Mouse (Mus musculus): ENCODE results near the gene Tbcc. TPM values are rescaled to one million over a fixed set of nuclear protein-coding genes. Genes with fewer than 3 reads are reported as not detected.
A peak's percentile ranks its signal among the peaks of the same experiment; 100 is the strongest.

Gene Tbcc
- polyA plus RNA-seq, 1 experiment, result 26.5 TPM

GRCm38 (mm10) chr17:46864566-46865195, 25.8 kb upstream of the Tbcc start:
- DNase-seq (ENCODE audit: extremely low spot score in 1 of 2, low spot score in 1 of 2), result peak in 1 of 2 experiments; percentile 42

- peak in 1 of 2 experiments; percentile 49 for DNase-seq (ENCODE audit: extremely low spot score in 1 of 2, low spot score in 1 of 2)
Measured at GRCm38 (mm10) chr17:46866836-46867235, 23.6 kb upstream of the Tbcc start.

- no peak for DNase-seq (ENCODE audit: extremely low spot score in 1 of 2, low spot score in 1 of 2)
Measured at GRCm38 (mm10) chr17:46870204-46870798, 20.2 kb upstream of the Tbcc start.

- no peak for DNase-seq (ENCODE audit: extremely low spot score in 1 of 2, low spot score in 1 of 2)
Measured at GRCm38 (mm10) chr17:46870913-46871312, 19.6 kb upstream of the Tbcc start.

GRCm38 (mm10) chr17:46872806-46873205, 17.7 kb upstream of the Tbcc start:
- no peak for DNase-seq (ENCODE audit: extremely low spot score in 1 of 2, low spot score in 1 of 2)

GRCm38 (mm10) chr17:46874133-46874532, 16.4 kb upstream of the Tbcc start:
- DNase-seq (ENCODE audit: extremely low spot score in 1 of 2, low spot score in 1 of 2), result peak in 1 of 2 experiments; percentile 70

GRCm38 (mm10) chr17:46875626-46876025, 14.9 kb upstream of the Tbcc start:
- no peak for DNase-seq (ENCODE audit: extremely low spot score in 1 of 2, low spot score in 1 of 2)

- no peak for DNase-seq (ENCODE audit: extremely low spot score in 1 of 2, low spot score in 1 of 2)
Measured at GRCm38 (mm10) chr17:46876371-46876950, 14.0 kb upstream of the Tbcc start.

GRCm38 (mm10) chr17:46877061-46877460, 13.4 kb upstream of the Tbcc start:
- DNase-seq (ENCODE audit: extremely low spot score in 1 of 2, low spot score in 1 of 2), result no peak

GRCm38 (mm10) chr17:46879841-46880311, 10.6 kb upstream of the Tbcc start:
- peak in 1 of 2 experiments; percentile 19 for DNase-seq (ENCODE audit: extremely low spot score in 1 of 2, low spot score in 1 of 2)

- DNase-seq (ENCODE audit: extremely low spot score in 1 of 2, low spot score in 1 of 2), result no peak
Measured at GRCm38 (mm10) chr17:46880322-46880721, 10.2 kb upstream of the Tbcc start.

- no peak for DNase-seq (ENCODE audit: extremely low spot score in 1 of 2, low spot score in 1 of 2)
Measured at GRCm38 (mm10) chr17:46881728-46882127, 8.8 kb upstream of the Tbcc start.

GRCm38 (mm10) chr17:46883107-46883506, 7.4 kb upstream of the Tbcc start:
- no peak for DNase-seq (ENCODE audit: extremely low spot score in 1 of 2, low spot score in 1 of 2)

GRCm38 (mm10) chr17:46884766-46885165, 5.7 kb upstream of the Tbcc start:
- DNase-seq (ENCODE audit: extremely low spot score in 1 of 2, low spot score in 1 of 2), result no peak

- DNase-seq (ENCODE audit: extremely low spot score in 1 of 2, low spot score in 1 of 2), result no peak
Measured at GRCm38 (mm10) chr17:46885218-46885909, 5.1 kb upstream of the Tbcc start.

GRCm38 (mm10) chr17:46885910-46886643, 4.4 kb upstream of the Tbcc start:
- no peak for DNase-seq (ENCODE audit: extremely low spot score in 1 of 2, low spot score in 1 of 2)

- peak; percentile 54 to 76 for DNase-seq (ENCODE audit: extremely low spot score in 1 of 2, low spot score in 1 of 2)
Measured at GRCm38 (mm10) chr17:46888511-46889212, 1.8 kb upstream of the Tbcc start.

GRCm38 (mm10) chr17:46889450-46890084, 917 bp upstream of the Tbcc start:
- peak; percentile 46 to 79 for DNase-seq (ENCODE audit: extremely low spot score in 1 of 2, low spot score in 1 of 2)

GRCm38 (mm10) chr17:46890843-46891594, 535 bp downstream of the Tbcc start:
- peak in 1 of 2 experiments; percentile 58 for DNase-seq (ENCODE audit: extremely low spot score in 1 of 2, low spot score in 1 of 2)

All from frontal cortex, adult 2 months (tissue).